Mouse (Mus musculus): Measurements from ENCODE around the gene Alk.
"Not testable (repeated sequence)": the region's sequence is repeated elsewhere in the genome, so short reads cannot be mapped to it uniquely, and the experiment has no call there.

Alk gene

GRCm38 (mm10) chr17:72528481-72528880 lies 75.9 kb downstream of the Alk start:
- DNase-seq (ENCODE audit: low read depth) = no peak

GRCm38 (mm10) chr17:72527481-72527880 lies 76.9 kb downstream of the Alk start:
- DNase-seq (ENCODE audit: low read depth) = no peak

GRCm38 (mm10) chr17:72526356-72526755 lies 78.1 kb downstream of the Alk start:
- DNase-seq (ENCODE audit: low read depth) = no peak

- no peak for DNase-seq (ENCODE audit: low read depth)
Observed at GRCm38 (mm10) chr17:72524839-72525238, 79.6 kb downstream of the Alk start.

- DNase-seq (ENCODE audit: low read depth) = no peak
Observed at GRCm38 (mm10) chr17:72523006-72523405, 81.4 kb downstream of the Alk start.

GRCm38 (mm10) chr17:72522381-72522780 lies 82.0 kb downstream of the Alk start:
- DNase-seq (ENCODE audit: low read depth) = no peak

- DNase-seq (ENCODE audit: low read depth) = no peak
Observed at GRCm38 (mm10) chr17:72521353-72521752, 83.1 kb downstream of the Alk start.

- DNase-seq (ENCODE audit: low read depth) = no peak
Observed at GRCm38 (mm10) chr17:72510746-72511145, 93.7 kb downstream of the Alk start.

GRCm38 (mm10) chr17:72508678-72509394 lies 95.6 kb downstream of the Alk start:
- DNase-seq (ENCODE audit: low read depth) = no peak

GRCm38 (mm10) chr17:72505213-72505612 lies 99.2 kb downstream of the Alk start:
- DNase-seq (ENCODE audit: low read depth) = no peak

GRCm38 (mm10) chr17:72504581-72504980 lies 99.8 kb downstream of the Alk start:
- no peak for DNase-seq (ENCODE audit: low read depth)

- no peak for DNase-seq (ENCODE audit: low read depth)
Observed at GRCm38 (mm10) chr17:72495395-72495794, 109.0 kb downstream of the Alk start.

- DNase-seq (ENCODE audit: low read depth) = no peak
Observed at GRCm38 (mm10) chr17:72485623-72486022, 118.8 kb downstream of the Alk start.

GRCm38 (mm10) chr17:72479260-72479659 lies 125.2 kb downstream of the Alk start:
- DNase-seq (ENCODE audit: low read depth) = not testable (repeated sequence)

- no peak for DNase-seq (ENCODE audit: low read depth)
Observed at GRCm38 (mm10) chr17:72477889-72478405, 126.5 kb downstream of the Alk start.

GRCm38 (mm10) chr17:72476956-72477355 lies 127.5 kb downstream of the Alk start:
- DNase-seq (ENCODE audit: low read depth) = no peak

- no peak for DNase-seq (ENCODE audit: low read depth)
Observed at GRCm38 (mm10) chr17:72474166-72474565, 130.3 kb downstream of the Alk start.

- DNase-seq (ENCODE audit: low read depth) = no peak
Observed at GRCm38 (mm10) chr17:72448477-72448876, 155.9 kb downstream of the Alk start.

GRCm38 (mm10) chr17:72445204-72446177 lies 158.9 kb downstream of the Alk start:
- DNase-seq (ENCODE audit: low read depth) = no peak

- no peak for DNase-seq (ENCODE audit: low read depth)
Observed at GRCm38 (mm10) chr17:72417451-72417850, 187.0 kb downstream of the Alk start.

GRCm38 (mm10) chr17:72414676-72415075 lies 189.8 kb downstream of the Alk start:
- DNase-seq (ENCODE audit: low read depth) = no peak

GRCm38 (mm10) chr17:72404813-72405212 lies 199.6 kb downstream of the Alk start:
- no peak for DNase-seq (ENCODE audit: low read depth)

- no peak for DNase-seq (ENCODE audit: low read depth)
Observed at GRCm38 (mm10) chr17:72401861-72402260, 202.6 kb downstream of the Alk start.
